Mouse (Mus musculus) urinary bladder, postnatal 25 days (tissue): ENCODE measurements around the gene Mpc1.
"Not testable (repeated sequence)": the region's sequence is repeated elsewhere in the genome, so short reads cannot be mapped to it uniquely, and the experiment has no call there.

Experiments used
- DNase-seq: peaks from one replicate; pipeline ENCODE4 v3.0.0; 2022; ENCODE audit warnings: low spot score

Mpc1 gene

DNA sequence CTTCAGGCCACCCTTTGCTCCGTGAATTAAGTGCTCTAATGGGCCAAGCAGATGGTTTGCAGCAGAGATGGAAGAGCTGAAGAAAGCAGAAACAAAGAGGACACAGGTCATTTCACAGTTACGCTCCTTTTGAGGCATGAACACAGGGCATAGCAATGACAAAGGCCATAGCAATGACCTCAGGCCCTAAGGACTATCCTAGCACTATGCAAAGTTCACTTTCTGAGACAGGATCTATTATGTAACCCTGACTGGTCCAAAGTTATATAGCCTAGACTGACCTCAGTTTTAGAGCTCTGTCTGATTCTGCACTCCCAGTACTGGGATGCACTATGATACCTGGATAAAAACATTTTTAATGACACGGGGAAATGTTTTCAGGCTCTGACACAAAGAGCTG, 4.3 kb upstream of the Mpc1 start:
- no peak for DNase-seq

DNA sequence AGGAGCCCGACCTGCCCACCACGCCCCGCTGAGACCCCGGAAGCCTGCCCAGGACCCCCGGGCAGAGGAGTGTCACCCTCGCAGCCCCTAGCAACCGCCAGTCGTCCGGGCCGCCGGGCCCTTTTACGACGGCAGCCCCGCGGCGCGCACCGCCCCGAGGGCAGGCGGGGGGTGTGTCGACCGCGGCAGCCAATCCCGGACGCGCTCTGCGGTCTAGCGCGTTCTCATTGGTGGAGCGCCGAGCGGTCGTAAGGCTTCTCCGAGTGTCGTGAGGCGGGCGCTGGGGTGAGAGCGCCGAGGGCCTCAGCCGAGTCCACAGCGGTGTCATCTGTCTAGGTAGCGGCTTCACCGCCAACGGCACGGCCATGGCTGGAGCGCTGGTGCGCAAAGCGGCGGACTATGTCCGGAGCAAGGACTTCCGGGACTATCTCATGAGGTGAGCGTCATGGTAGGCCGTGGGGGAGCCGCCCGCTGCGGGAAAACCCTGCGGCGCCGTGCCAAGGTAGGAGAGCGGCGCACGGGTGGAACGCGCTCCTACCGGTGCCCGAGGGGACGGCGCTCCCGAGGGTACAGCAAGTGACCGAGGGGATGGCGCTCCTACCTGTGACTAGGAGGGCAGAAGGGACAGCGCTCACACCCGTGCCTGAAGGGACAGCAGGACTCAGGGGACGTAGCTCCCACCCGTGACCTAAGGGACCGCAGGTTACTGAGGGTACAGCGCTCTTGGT, 986 bp downstream of the Mpc1 start:
- DNase-seq = peak; percentile 91

GRCm38 (mm10) chr17:8284254-8284661, 1.6 kb downstream of the Mpc1 start:
- peak; percentile 22 for DNase-seq

DNA sequence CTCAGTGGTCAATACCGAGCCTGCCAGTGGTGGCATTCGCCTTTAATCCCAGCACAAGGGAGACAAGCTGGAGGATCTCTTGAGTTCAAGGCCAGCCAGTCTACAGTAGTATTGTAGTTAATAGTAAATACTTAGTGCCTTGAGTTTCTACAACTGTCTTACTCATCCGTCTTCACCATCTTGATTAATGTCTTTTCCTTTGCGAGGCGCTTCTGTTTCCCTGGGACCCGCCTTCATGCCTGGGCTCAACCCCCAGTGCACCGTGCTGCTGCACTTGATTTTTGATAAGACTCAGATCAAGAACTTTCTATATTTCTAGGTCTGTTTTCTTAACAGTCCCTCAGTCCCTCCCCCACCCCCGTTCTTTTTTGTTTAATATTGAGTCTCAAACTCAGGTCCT, 2.4 kb downstream of the Mpc1 start:
- DNase-seq = no peak

GRCm38 (mm10) chr17:8286987-8287386, 4.3 kb downstream of the Mpc1 start:
- no peak for DNase-seq

DNA sequence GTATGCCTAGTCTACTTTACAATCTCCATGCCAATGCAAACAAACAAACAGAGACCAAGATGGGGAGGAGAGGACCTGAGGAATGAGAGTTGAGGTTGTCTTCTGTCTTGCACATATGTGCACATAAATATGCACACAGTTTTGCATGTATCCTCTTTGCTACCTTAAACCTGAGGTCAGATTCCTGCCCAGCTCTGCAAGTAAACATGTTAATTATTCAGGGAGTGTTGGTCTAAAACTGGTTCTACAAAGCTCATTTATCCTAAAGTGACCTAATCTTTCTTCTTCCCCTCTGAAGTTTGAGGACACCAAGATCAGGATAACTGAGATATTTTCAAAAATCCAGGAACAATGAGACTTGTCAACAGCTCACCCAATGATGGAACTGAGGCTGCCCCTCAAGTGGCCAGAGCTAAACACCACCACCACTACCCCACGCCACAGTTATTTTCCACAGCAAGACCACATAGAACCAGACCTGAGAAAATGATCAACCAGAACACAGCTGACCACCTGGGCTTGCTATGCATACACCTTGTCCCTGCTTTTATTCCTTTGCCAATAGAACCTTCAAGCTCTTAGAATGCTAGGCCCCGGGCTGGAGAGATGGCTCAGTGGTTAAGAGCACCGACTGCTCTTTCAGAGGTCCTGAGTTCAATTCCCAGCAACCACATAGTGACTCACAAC, 7.4 kb downstream of the Mpc1 start:
- no peak for DNase-seq

DNA sequence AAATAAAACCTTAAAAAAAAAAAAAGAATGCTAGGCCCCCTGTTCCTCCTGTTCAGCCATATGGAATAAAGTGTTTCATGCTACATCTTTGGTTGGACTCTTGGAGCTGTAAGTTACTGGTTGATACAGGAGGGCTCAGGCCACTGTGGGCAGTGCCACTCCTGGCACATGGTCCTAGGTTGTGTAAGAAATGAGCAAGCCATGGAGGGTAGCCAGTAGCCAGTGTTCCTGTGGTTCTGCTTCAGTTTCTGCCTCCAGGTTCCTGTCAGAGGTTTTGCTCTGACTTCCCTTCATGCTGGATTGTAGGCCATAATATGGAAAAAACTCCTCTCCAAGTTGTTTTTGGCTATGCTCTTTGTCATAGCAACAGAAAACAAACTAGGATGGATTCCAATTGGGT, 8.0 kb downstream of the Mpc1 start:
- no peak for DNase-seq

DNA sequence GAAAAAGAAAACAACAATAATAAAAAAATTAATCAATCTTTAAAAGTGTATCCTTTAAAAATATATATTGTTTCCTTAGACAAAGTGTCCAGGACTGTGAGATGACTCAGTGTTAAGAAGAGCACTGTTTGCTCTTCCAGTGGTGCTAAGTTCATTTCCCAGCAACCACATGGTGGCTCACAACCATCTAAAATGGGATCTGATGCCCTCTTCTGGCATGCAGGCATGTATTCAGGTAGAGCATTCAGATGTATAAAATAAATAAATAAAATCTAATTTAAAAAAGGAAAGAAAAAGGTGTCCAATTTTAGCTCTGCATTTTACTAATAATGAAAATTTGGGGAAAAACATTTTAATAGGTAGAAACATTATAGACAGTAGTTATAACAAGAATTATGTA, 13.1 kb downstream of the Mpc1 start:
- DNase-seq = no peak

- no peak for DNase-seq
These were observed 13.7 kb downstream of the Mpc1 start for GRCm38 (mm10) chr17:8296313-8296844.

- DNase-seq = no peak
These were observed 15.0 kb downstream of the Mpc1 start for GRCm38 (mm10) chr17:8297746-8298145.

- DNase-seq = no peak
These were observed 15.6 kb downstream of the Mpc1 start for GRCm38 (mm10) chr17:8298281-8298680.

GRCm38 (mm10) chr17:8299524-8299923, 16.8 kb downstream of the Mpc1 start:
- DNase-seq = no peak

DNA sequence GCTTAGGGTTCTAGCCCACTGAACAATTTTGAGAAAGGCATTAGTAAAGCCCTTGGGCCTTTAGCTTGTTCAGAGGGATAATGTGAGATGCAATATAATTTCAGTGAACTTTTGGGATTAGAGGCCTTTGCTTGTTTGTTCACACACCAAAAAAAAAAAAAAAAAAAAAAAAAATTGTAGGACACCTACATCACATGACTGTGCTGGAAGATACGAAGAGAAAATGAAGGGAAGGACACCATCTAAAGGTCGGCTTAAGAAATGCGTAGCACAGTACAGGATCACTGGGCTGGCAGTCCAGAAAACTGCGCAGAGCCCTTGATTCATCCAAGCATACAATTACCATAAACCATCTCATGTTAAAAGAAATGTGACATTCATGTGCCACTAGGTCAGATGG, 18.8 kb downstream of the Mpc1 start:
- DNase-seq = no peak

DNA sequence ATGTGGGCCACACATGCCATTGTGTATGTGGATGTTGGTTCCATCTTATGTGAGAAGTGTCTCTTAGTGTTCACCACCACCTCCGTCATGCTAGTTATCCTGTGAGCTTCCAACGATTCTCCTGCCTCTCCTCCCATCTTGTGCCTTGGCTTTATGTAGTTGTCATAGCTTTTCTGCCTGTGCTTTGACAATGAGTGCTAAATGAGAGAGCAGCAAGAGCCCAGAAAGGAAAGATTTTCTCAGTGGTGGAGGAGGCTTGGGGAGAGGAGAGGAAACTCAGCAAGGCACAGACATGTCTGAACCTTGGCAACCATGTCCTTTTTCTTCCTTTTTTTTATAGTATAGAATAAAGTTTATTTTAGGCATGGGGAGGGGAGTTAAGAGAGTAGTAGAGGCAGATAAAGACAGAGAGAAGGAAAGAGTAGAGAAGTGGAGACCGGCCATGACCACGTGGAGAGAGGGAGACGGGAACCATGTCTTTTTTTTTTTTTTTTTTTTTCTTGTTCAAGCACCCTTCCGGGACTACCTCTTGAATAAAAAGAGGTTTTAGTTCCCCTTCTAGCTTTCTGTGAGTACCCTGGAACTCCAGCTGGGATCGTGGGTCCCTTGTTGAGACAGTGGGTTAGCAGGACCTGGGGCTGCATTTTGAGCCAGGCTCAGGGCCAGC, 20.2 kb downstream of the Mpc1 start:
- no peak for DNase-seq

GRCm38 (mm10) chr17:8303671-8304070, 21.0 kb downstream of the Mpc1 start:
- DNase-seq = no peak

DNA sequence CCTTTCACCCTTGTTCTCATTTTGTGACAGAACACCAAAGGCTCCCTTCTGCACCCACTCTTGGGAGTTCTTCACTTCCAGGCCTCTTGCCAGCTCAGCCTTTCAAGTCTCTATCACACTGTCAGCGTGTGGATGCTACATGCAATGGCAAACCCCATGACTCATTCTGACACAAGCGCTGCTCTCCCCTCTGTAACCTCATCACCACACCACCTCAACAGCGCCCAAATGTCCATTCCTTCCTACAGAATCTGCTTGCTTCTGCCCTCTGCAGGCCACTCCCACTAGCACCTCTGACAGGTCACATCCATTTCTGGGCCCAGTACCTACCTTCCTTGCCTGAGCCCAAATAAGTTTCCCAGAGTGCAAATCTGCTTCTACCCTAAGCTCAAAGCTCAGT, 23.1 kb downstream of the Mpc1 start:
- no peak for DNase-seq

DNA sequence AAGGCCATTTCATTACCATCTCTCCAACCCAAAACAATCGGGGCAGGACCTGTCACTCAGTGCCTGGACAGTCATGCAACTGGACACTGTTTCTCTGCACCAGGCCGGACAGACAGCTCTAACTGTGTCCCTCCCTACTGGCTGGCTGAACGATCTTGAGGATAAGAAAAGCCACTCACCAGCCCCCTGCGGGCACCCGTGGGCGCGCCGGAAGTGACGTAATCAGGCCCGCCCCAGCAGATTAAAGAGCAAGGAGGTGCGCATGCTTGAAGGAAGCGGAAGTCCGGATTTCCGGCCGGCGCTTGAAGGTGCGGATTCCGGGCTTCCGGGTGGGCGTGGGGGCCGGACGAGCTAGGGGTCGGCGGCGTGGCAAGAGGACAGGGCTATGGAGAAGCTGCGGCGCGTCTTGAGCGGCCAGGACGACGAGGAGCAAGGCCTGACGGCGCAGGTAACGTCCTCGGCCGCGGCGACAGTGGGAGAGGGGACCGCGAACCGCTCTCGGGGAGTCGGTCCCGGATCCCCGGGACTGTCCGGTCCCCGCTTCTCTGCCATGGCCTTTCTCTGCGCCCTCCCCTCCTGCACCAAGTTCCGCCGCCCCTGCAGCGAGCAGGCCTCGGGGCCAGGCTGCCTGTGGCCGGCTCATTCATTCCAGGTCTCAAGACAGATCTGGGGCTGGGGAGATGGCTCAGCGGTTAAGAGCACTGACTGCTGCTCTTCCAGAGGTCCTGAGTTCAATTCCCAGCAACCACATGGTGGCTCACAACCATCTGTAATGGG, 28.3 kb downstream of the Mpc1 start, which contains the start of gene Sft2d1:
Gene Sft2d1, plus strand, starts transcription at position 265 of the 777 bp plus-strand sequence.
- DNase-seq = peak; percentile 97

GRCm38 (mm10) chr17:8311751-8312150, 29.0 kb downstream of the Mpc1 start:
- no peak for DNase-seq

GRCm38 (mm10) chr17:8313976-8314375, 31.3 kb downstream of the Mpc1 start:
- no peak for DNase-seq

- no peak for DNase-seq
These were observed 33.5 kb downstream of the Mpc1 start for GRCm38 (mm10) chr17:8316251-8316650.

DNA sequence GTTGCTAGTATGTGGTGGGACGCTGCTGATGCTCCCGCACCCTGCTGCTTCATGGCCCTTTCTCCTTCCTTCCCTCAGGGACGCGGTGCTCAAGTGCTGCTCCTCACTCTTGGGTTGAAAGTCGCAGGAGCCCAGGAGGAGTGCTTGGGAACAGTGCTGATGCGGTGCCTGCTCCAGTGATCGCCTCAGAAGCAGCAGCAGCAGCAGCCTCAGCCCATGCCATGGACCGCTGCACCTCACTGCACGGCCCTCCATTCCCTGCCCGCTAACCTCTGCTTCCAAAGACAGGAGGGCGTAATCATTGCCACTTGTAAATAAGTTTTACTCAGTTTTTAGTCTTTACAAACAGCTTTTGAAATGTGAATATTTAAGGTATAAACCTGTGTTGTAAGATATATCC, 44.2 kb downstream of the Mpc1 start:
- not testable (repeated sequence) for DNase-seq

DNA sequence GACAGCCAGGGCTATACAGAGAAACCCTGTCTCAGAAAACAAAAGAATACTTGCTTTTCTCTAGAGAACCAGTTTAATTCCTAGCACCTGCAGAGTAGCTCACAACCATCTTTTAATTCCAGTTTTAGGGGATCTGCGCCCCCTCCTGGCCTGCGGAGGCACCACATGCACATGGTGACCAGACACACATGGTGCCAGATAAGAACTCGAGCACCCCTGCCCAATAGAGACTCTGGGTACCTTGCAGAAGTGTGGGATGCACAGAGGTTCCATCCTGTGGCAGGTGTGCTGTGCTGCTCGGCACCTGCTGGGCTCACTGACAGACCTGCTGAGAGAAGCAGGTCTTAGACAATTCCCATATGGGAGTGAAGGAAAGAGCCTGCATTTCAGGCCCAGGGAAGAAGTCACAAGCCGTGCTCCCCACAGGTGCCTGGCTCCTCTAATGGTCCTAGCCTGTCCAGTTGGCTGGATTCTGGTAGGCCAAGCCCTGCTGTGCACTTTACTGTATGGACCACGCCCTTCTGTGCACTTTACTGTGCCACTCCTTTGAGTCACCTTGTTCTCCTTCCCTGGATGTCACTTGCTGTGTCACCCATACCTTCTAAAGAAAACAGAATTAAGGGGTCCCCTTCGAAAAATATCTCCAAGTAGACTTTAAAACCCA, 45.9 kb downstream of the Mpc1 start:
- DNase-seq = no peak
